Mouse (Mus musculus) ES-E14 (cell line): ENCODE results near the gene Prpf40b.

Source experiments
- CHD2 ChIP-seq: IDR thresholded peaks from 2 replicates; pipeline ENCODE4 v1.6.1; 2014; ENCODE audit warnings: mild to moderate bottlenecking, low read depth, low read length, inconsistent platforms
- HCFC1 ChIP-seq: IDR thresholded peaks from 2 replicates; pipeline ENCODE4 v1.6.1; 2012; ENCODE audit warnings: low read length, inconsistent platforms, borderline replicate concordance; ENCODE audit not compliant: insufficient read depth
- MAFK ChIP-seq: IDR thresholded peaks from 2 replicates; pipeline ENCODE4 v1.6.1; 2014; ENCODE audit warnings: mild to moderate bottlenecking, low read depth, low read length, inconsistent platforms; ENCODE audit not compliant: insufficient read depth
- ZC3H11A ChIP-seq: IDR thresholded peaks from 2 replicates; pipeline ENCODE4 v1.6.1; 2012; ENCODE audit warnings: low read depth, mild to moderate bottlenecking, inconsistent platforms, low read length, borderline replicate concordance
- ZNF384 ChIP-seq: IDR thresholded peaks from 2 replicates; pipeline ENCODE4 v1.6.1; 2012; ENCODE audit warnings: low read depth, low read length, inconsistent platforms

DNA sequence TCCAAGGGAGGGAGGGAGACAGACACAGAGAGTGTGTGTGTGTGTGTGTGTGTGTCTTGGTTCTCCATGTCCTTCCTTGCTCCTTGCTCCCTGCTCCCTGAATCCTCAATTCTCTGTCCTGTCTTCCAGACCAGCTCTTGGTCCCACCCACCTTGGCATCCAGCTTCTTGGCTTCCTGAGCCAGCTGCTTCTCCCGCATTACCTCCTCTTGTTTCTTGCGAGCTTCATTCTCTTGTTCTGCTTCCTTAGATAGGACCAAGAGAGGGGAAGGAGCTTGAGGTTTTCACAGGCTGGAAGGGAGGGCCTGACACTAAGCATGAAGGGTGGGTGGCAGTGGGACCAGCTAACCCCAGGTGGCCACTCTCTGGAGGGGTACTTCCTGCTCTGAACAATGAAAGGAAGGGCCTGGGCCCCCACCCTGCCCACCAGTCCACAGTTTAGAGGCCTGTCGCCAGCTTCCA, 24.6 kb downstream of the Prpf40b start:
- TF ChIP-seq MAFK = no peak
- TF ChIP-seq CHD2 = no peak
- TF ChIP-seq ZNF384 = no peak
- TF ChIP-seq ZC3H11A = no peak
- TF ChIP-seq HCFC1 = no peak
